Mouse (Mus musculus) B cell, adult 2 months (primary cell): ENCODE measurements at regions not wholly inside any gene's neighbourhood (a gene's known extent, or its start where the extent isn't known, plus 50 kb on each side); places are given as distances from the start of the nearest gene placed in this dataset.
"Not testable (repeated sequence)": the region's sequence is repeated elsewhere in the genome, so short reads cannot be mapped to it uniquely, and the experiment has no call there.

Source experiments
- DNase-seq, 2 experiments: peaks; one replicate each; pipeline ENCODE4 v3.0.0; 2022

DNA sequence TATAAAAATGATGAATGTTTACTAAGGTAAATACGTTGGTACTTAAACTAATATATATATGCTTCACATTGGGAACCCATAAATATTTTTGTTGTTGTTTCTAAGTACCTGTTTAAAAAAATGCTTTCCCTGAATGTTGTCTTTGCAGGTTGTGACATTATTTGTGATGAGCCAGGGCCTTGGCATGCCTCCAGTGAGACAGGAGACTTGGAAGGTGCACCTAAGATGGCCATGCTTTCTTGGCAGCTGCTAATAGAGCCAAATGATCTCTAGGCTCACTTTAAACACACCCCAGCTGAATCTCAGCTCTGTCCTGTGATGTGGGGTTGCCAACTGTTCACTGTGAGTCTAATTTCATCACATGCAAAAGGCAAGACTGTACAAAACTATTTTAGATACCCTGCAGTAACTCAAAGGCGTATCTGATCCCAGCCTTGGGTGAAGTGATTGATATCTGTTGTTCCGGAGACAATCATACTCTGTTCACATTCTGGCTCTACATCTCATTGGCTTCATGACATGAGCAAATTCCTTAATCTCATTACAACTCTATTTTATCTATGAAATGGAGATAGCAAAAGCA, 197.8 kb upstream of the P2ry1 start:
- DNase-seq: no peak

DNA sequence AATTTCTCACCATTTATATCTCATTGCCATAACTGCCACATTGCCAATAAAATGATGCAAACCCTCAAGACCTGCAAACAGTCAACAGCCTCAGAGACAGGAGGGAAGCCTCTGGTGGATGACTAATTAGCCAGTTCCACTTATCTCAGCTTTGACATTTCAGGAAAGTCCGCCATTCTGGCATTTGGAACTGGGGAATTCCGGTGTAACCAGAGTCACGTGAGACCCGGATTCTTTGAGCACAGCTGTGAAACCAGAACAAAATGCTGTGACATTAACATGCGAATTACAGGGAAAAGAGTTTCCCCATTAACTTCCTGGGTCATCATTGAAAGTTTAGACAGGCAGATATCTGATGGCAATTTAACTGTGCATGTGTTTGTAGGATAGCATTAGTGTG, 190.7 kb upstream of the P2ry1 start:
- DNase-seq: no peak

DNA sequence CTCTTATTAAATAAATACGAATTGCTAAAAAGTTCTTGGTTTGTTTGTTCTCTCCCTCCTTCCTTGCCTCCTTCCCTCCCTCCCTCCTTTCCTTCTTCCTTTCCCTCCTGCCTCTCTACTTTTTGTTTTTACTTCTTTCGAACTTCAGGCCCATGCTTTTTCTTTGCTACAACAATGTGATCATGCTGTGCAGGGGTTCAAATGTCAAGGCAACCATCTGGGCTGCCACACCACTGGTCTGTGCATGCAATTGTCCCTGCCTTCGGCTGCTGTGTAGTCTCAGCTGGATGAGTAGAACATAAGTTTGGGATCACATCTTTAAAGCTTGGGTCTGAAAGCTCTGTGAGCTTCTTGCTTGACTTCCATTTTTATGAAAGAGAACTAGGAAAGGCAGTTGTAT, 189.1 kb upstream of the P2ry1 start:
- no peak for DNase-seq

DNA sequence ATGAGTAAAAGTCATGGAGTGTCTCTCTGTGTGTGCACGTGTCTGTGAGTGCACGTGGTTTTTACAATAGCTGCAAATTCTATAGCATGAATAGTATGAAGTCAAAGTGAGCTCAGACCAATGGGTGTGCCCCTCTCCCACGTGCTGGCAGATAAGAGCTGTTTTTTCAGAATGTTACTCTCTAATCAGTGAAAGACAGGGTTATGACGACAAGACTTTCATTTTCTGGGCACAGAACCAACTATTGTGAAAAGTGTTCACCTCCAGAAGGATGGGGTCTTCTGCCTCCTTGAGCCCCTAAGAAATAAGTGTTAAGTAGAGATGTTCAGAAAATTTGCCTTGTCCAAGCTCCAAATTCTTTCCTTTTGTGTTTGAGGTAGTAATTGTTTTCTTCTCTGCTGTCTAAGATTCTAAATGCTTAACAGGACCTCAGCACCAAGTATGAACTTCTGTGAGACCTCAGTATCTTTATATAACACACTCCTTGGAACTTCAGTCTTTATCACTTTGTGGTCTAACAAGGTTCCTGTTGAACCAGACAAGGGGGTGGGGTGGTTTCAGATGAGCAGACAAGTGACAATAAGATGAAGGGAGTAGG, 182.8 kb upstream of the P2ry1 start:
- DNase-seq: no peak

DNA sequence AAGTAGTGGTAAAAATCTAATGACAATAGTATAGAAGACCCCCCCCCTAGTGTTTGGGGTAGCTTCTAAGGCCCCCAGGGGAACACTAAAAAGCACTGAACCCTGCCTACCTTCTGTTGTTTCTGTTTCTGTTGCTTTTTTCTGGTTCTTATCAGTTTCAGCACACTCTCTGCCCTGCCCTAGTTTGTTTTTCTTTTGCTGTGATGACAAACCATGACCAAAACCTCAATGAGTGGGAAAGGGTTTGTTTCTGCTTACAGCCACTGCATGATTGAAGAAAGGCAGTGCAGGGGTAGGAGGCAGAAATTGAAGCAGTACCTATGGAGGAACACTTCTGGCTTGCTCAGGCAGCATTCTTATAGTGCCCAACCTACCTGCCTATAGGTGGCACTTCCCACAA, 181.1 kb upstream of the P2ry1 start:
- DNase-seq: no peak

DNA sequence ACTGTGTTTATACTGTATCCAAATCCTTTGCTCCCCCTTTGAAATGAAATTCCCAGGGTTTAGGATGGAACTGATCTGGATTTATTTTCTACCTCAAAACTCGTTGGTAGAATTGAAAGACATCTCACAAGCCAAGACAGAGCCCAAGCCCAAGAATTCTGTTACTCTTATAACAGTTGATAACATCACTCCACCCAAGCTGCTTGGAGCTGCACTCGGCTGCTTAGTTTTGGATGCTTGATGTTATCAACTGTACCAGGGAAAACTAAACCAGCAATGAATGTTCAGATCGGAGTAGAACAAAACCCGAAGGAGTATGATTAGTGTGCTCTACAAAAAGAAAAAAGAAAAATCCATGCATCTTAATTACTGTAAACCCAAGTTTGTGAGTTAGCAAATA, 175.8 kb upstream of the P2ry1 start:
- DNase-seq: no peak

DNA sequence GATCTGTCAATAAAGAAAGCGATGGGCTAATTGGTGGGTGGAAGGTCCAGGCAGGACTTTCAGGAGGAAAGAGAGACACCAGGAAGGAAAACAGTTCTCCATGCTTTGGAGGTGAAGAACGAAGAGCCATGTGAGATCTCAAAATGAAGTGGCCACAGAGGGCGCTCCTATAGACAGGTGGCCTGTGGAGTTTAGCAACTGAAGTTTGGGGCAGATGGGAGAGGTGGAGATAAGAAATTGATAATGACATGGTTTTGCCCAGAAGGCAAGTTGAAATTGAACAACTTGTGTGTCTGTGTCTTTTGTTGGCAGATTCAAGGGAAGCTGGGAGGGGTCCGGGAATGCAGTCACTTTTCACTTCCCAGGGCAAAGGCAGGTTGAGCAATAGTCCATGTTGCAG, 170.2 kb upstream of the P2ry1 start:
- DNase-seq: no peak

DNA sequence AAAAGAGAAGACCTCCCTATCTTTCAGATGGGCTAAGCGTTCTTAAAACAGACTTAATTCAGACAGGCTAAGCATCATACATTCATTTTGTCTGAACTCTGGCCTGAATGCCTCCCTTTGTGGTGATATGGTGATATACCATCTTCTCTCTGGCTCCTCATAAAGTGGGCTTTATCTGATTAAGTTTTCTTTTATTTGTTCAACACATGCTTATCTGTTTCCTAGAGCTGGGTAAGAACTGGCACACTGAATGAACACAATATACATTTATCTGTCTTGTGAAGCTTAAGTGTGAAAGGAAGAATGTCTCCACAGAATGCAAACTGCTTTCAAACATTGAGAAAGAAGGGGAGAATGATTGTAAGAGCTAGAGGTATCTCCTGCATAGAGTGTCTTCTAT, 160.7 kb upstream of the P2ry1 start:
- no peak for DNase-seq

DNA sequence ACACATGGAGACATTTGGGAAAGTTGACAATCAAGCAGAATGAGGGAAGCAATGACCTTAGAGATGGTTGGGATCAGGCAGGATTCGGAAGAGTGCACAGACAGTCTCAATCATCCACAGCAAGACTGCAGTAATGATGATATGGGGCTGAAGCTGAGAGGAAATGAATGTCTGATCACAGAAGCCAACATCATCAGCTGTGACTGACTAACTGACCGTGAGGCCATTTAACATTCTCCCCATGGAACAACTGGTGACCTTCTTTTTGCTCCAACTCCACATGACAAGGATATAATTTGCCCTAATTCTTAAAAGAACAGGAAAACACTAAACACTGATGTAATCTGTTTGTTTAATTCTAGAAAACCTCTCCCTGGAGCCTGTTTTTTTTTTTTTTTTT, 157.3 kb upstream of the P2ry1 start:
- no peak for DNase-seq

DNA sequence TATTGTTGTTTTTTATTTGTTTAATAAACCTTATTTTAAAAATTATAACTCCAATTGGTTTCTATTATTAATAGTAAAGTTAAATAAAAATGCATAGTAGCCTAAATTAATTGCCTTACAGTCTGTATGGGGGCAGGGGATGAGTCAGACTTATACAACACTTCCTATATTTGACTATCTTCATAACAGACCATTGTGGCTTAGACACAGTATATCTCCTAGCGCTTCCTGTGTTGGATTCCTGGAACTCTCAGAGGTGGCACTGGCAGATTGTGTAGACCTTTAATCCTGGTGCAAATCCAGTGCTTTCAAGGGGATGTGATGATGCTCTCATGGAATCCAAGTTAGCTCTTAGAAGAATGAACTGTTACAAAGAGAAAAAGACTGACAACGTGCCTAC, 154.2 kb upstream of the P2ry1 start:
- DNase-seq: no peak

DNA sequence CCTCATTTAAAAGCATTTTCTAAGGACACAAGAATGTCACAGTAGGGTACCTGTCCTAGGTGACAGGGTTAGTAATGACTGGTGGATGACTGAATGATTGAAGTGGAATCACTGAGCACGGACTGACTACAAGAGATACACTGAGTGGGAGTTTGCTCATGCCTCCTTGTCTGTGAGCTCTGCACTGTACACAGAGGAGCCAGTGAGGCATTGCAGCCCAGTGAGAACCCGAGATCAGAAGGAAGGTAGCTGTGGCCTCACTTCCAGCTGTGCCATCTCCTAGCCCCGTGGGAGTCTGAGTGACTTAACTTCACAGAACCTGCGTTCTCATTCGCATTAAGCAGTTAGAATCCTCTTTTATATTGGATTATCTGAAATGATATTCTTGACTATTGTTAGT, 148.8 kb upstream of the P2ry1 start:
- no peak for DNase-seq

DNA sequence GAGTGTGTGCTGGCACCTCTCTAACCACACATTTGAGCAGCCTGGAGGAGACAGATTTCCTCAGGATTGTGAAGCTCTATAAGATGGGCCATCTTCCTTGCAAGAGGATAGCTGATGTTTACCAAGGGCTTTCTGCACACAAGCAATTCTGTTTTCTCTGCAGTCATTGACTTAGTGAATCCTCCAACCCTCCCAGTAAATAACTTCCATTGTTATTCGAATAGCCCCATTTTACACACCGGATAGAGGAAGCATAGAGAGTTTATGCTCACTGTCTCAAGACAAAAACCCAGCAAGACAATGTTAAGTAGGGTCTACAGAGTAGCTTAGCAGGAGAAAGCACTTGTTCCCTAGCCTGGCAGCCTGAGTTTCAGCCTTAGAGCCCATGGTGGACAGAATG, 146.9 kb upstream of the P2ry1 start:
- no peak for DNase-seq

DNA sequence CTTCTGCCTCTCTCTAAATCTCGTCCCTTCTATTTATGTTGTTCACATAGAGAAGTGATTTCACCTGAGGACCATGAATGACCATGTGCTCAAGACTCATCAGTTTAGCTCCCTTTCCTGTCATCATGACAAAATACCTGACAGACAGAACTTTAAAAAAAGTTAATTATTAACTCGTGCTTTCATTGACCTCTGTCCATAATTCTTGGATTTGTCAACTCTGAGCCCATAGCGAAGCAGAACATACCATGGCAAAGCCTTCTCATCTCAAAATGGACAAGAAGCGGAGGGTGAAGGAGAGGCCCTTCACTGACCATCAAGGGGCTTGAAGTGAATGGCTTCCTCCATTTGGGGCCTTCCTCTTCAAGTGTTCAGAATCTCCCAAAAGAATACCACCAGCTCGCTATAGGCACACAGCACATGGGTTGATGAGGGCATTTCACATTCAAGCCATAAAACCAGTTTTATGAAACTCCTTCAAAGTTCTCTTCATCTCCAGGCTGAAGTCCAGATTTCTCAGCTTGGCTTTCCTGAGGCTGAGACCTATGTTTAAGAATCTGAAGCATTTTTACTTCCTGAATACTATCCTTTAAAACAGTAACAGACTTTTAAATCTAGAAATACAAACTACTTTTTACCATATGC, 144.0 kb upstream of the P2ry1 start:
- no peak for DNase-seq

DNA sequence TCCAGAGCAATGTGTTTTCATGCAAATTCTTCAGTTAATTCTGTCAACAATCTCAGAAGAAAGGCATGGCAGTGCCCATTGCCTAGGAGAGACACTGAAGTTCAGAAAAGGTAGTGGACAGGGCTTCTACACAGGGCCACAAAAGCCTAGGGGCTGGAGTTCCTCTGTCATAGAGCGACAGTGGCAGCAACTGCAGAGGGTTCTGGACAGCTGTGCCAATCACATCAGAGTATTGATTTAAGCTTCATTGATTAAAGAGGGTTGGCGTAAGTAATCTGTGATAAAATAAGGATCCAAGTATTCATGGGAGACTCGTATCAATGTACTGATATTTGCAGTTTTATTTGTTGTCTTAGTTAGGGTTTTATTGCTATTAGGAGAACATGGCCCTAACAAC, 143.5 kb upstream of the P2ry1 start:
- DNase-seq: no peak

DNA sequence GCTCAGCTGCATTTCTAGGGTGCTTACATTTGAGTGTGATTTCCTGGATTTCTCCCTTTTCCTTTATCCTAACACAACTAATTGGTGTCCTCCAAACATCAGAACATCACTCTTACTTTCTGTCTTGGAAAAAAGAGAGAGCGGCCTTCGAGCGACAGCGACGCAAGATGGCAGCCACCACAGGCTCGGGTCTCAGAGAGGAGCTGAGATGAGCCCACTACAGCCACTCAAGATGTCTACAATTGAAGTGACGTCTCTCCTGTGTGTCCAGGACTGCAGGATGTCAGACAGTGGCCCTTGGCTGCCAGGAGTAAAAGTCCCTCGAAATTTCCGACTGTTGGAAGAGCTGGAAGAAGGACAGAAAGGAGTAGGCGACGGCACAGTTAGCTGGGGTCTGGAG, 125.7 kb upstream of the P2ry1 start:
- DNase-seq: not testable (repeated sequence)

DNA sequence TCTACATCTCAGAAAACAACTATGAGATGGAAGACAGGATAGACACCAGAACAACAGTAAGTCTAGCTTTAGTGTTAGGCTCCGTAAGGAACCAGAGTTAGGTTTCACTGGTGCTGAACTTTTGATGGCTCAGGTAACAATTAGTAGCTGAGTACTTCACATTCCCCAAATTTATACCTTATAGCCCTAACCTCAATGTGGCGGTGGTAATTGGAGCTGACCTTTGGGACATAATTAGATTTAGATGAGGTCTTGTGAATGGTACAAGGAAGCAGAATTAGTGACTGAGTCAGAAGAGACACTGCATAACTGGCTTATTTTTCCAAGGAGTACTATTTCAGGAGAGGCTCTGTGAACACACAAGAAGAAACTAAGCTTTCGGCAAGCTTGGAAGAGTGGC, 123.7 kb upstream of the P2ry1 start:
- no peak for DNase-seq

DNA sequence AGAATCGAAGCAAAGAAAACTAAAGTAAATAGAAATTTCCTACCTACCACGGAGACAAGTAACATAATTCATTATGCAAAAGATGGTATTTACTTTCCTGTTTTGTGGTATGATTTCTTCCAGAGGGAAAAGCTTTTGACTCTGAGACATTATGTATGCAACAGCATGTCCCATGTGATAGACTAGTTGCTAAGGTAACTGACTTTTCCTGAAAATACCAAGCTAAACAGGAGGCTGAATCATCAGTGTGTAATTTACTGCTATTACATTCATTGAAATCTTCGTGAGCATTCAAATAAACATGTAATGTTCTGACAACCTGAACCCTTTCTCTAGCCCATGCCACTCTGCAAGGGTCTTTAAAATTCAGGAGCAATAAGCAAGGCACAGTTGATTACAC, 118.6 kb upstream of the P2ry1 start:
- no peak for DNase-seq

DNA sequence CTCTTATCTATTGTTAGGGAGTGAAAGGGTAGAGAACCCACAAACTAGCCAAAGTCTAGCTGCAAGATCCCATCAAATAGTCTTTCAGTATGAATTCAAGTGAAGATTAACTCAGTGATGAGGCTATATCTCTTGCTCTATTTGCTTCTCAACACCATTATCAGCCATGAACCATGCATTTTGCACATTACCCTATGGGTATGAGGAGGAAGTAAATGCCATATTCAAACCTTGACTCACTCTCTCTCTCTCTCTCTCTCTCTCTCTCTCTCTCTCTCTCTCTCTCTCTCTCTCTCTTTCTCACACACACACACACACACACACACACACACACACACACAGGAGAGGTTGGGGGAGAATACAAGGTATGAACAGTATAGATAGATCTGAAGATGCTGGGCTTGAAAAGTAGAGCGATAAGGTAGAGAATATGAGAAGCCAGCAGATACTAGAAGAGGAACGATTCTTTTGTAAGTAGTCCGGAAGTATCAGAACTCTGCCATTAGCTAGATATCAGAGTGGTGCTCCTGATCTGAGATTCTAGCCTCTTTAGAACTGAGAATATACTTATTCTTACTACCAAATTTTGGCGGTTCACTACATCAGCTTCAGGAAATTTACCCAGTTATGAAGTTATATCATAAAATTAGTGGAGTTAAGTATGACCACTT, 113.3 kb upstream of the P2ry1 start:
- DNase-seq: no peak

DNA sequence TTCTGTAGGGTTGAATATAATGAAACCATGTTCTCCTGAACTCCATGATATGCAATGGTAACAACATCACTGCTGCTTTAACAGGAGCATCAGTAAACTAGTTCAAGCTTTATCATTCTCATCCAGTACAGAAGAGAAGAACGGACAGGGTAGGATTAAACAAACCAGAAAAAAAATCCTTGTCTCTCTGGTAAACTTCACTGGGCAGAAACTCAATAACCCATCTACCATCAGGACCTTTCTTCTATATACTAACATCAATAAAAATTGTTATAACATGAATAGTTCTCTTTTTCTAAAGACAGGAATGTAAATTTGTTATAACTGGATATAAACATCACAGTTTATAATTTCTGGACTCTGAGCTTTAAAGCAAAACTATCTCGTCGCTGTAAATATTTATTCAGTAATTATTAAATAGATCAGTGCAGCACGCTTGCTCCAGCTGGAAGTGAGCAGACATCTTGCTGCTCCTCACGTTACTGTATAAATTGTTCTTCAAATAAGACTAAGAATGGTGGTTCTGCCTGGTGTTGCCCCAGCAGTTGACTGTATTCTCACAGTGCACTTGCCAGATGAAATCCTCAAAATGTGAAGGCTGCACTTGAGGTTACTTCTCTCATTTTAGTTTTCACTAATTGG, 104.8 kb upstream of the P2ry1 start:
- DNase-seq: no peak

DNA sequence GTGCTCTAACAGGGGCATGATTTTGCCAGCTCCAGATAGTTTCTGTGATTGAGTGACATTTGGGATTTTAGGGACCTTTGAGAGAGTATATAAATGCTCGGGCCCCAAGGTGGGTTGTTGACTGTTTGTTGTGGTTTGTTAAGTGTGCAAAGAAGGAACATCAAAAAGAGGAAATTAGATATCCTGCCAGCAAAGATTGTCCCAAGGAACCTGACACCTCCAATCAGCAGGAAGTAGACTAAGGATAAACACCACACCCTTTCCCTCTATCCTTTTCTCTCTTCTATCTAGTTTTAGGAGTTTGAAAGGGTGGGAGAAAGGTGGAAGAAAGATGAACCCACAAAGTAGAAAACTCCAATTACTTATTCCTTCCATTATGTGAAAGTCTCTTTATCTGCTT, 103.9 kb upstream of the P2ry1 start:
- DNase-seq: no peak

DNA sequence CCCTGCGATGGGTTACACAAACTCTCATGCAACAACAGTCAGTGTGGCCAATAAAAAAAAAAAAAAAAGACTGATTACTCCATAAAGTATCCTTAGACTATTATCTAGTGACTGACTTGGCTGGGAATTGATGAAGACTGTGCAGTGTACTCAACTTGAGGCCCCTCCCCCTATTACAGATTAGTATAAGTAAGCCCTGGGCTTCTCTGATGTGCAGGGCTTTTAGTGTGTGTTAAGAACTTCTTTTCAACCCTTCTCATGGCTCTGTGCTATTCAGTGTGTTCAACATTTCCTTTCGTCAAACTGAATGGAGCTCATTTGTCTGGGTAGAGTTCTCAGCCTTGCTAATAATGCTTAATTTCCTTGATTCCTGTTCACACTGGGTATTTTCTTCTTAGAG, 101.0 kb upstream of the P2ry1 start:
- DNase-seq: no peak

DNA sequence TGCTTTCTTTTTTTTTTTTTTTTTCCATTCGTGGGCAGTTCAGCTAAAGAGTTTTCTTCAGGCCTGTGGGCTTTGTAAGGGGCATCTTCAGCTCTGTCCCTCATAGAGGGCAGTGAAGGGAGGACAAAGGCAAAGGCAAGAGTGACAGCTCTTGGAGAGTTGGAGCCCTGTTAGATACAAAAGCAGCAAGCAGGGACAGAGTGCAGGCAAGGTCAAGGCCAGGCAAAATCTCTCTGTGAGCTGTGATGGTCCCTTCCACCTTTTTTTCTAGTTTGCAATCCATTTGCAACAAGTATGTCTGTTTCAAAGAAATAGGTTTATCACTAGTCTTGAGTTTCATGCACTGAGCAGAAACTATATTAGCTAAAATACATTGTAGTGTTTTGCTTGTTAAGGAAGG, 86.2 kb upstream of the P2ry1 start:
- no peak for DNase-seq

DNA sequence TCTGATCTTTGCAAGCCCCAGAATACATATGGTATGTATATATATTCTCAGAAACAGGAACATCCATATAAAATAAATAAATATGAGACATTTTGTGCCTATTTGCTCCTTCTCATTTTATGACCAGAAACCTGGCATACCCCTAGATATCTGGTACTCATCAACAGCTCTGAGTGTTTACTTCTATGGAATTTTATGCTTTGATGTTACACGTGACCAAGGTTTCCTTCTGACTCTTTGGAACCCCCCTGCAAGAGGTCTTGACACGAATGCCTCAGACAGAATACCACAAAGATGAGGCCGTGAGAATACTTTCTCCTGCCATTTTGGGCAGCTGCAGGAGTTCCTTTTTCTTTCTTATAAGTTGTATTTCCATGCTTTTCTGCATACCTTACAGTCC, 85.3 kb upstream of the P2ry1 start:
- DNase-seq: no peak

DNA sequence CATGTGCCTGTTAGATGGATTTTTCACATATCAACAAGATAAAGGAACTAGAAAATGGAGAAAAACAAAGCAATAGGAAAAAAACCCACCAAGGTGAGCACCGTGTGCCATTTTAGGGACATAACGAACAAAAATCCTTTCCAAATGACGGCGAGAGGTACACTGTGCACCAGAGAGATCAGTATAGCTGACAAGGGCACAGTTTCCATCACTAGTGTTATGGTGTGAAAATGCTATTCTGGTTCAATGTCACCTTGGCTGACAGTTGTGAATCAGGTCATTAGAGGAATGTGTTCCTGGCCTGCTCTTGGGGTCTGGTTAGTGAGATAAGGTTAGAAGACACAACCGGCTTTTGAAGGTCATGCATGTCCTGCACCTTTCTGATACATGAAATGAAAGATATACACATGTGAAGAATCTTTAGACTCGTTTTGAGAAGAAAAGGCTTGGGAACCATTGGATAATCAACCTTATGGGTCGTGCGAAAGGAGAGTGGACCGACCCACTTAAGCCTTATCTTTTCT, 76.5 kb upstream of the P2ry1 start:
- DNase-seq: no peak
